Mouse (Mus musculus): ENCODE results near the gene Ccdc30. TPM values are rescaled to one million over a fixed set of nuclear protein-coding genes. Genes with fewer than 3 reads are reported as not detected.
A peak's percentile ranks its signal among the peaks of the same experiment; 100 is the strongest.
"Not testable (repeated sequence)": the region's sequence is repeated elsewhere in the genome, so short reads cannot be mapped to it uniquely, and the experiment has no call there.

The Ccdc30 gene
- total RNA-seq, 2 experiments from 2014 or later = not detected

DNA sequence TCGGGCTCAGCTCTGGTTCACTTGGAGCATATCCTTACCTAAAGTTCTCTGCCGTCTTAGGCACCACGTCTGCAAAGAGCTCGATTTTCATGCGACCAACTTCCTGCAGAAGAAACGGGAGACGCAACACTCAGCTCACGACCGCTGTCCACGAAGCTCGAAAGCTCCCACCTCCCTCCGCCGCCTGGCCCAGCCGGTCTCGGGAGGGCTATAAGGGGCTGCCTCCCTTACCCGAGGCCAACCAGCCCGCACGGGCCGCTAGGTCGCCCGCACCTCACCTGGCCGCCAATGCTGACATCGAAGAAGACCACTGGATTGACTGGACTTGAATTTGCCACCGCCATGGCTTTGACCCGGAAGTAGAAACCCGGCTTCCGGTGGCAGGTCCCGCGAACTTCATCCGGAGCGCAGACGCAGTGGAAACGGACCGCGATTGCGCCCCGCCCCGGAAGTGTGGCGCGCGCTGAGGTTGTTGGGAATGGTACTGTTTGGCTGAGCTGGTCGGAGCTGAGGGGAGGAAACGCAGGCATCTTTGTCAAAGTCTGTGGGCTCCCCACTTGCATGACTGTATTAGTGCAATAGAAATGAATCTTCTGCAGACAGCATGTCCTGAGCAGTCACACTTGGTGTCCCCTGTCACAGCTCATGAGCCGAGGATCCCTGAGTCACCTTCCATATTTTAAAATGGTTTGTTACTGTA, 95.0 kb downstream of the Ccdc30 start, which contains the start of gene Ppih:
Gene Ppih (minus strand): TSS at position 416 of the 700 bp plus-strand sequence.
- peak; percentile 99 for ATAC-seq (replicated peaks; ENCODE audit: poor library complexity, severe bottlenecking)

GRCm38 (mm10) chr4:119313756-119314155, 101.6 kb downstream of the Ccdc30 start:
- ATAC-seq (replicated peaks; ENCODE audit: poor library complexity, severe bottlenecking) = no peak

DNA sequence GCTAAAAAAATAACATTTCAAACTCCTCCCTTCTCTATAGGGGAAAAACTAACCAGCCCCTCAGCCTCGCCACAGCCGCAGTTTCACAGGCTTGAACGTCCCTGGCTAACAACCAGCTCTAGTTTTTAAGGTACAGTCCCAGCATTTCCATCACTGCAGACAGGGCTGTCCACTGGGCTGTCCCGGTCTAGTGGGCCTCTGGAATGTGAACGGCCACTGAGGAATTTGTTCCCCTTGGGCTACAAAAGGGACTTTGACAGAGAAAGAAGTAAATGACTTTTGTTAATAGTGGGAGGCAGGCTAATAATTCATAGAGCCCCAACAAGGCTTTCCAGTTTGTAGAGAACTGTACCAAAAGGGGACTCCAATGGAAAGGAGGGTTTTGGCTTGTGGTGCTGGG, 109.9 kb downstream of the Ccdc30 start:
- ATAC-seq (replicated peaks; ENCODE audit: poor library complexity, severe bottlenecking) = no peak

DNA sequence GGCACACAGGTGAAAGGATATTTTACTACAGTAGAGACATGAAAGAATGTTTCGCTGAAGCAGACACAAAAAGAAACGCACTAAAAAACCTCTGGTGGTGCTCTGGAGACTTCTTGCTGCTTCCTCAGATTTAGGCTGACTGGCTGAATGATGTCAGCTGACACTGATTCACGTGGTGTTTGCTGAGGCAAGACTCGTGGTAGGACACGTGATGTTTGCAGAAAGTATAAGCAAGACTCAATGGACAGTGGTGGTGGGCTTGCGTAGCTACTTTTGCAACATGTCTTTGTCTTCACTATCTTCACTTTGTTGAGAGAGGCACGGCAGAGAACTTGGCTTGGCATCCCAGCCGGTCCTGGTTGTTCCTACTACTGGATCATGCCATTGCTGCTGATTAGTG, 112.0 kb downstream of the Ccdc30 start:
- ATAC-seq (replicated peaks; ENCODE audit: poor library complexity, severe bottlenecking) = no peak

DNA sequence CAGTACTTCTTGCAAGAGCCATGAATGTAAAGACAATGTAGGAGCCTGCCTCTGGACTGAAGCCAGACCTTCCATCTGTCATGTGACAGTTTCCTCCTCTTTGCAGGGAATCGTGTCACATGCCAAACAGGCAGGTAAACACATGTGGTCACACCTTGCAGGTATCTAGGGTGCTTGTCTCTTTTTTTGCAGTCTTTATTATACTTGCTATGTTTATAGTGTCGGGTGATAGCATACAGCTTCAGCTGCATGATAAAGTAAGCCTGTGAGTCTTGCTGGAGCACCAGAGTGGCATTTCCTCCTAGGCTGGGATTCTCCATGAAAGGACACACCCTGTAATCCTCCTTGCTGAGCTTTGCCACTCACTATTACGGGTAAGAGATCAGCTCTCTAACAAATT, 113.5 kb downstream of the Ccdc30 start:
- no peak for ATAC-seq (replicated peaks; ENCODE audit: poor library complexity, severe bottlenecking)

- ATAC-seq (replicated peaks; ENCODE audit: poor library complexity, severe bottlenecking) = no peak
These were observed 114.6 kb downstream of the Ccdc30 start for GRCm38 (mm10) chr4:119300761-119301160.

DNA sequence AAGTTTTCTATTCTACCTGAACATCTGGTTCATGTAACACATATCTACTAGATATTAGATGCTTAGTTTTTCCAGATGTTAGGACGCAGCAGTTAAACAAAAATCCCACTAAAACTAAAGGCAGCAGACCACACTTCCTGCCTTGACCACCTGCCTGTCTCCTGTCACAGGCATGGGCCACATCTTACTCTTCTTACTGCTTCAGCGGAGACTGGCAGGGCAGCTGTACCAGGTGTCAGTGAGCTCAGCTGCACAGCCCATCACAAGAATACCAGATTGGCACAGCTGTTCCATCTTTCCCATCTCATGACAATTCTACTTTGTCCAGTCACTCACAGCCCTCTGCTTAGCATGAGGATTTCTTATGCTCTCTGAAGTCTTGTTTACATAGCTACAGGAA, 118.0 kb downstream of the Ccdc30 start:
- no peak for ATAC-seq (replicated peaks; ENCODE audit: poor library complexity, severe bottlenecking)

DNA sequence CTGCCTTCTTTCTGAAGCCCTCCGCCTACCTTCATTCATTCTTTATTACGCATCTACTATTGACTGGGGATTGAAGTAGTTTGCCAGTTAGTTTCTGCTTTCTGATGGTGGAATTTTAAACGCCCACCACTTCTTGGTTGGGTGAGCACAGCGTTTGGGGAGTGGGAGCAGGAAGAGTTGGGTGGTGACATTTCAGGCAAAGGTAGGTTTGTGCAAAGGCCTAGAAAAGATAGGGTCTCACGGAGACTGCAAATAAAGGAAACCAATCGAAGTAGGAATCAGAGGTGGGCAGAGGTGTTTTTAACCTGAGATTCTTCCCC, 120.2 kb downstream of the Ccdc30 start:
- no peak for ATAC-seq (replicated peaks; ENCODE audit: poor library complexity, severe bottlenecking)

DNA sequence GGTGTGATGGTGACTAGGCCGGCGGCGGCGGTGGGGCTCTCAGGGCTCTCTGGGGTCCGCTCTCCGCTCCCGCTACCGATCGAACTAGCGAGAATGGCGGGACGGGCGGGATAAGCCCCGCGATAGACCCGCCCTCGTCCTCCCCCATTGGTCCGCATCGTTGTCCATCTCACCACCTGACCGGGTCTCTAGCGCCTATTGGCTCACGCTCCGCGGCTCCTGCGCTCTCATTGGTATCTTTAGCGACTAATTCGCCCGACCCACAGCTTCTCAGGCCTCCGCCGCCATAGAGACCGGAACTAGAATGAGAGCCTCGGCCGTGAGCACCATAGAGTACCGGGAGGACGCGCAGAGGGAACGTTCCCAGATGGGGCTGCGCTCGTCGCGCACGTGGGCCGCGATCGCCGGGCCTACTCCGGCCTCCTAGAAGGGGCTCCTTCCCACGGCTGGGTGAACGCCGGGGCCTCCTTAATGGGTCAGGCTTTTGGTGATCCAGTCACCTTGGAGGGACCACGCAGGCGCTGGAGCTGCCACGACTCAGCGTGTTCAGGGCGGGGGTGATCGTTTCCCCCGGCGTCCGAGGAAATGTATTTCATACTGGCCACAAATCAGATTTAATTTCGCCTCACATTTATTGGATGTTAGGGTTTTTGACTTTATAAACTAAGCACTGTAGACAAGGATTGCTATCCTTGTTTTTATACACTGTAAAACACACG, 120.7 kb downstream of the Ccdc30 start, which contains the start of gene Ybx1:
Gene Ybx1 (minus strand): TSS at position 190 of the 719 bp plus-strand sequence.
- ATAC-seq (replicated peaks; ENCODE audit: poor library complexity, severe bottlenecking) = peak; percentile 94

DNA sequence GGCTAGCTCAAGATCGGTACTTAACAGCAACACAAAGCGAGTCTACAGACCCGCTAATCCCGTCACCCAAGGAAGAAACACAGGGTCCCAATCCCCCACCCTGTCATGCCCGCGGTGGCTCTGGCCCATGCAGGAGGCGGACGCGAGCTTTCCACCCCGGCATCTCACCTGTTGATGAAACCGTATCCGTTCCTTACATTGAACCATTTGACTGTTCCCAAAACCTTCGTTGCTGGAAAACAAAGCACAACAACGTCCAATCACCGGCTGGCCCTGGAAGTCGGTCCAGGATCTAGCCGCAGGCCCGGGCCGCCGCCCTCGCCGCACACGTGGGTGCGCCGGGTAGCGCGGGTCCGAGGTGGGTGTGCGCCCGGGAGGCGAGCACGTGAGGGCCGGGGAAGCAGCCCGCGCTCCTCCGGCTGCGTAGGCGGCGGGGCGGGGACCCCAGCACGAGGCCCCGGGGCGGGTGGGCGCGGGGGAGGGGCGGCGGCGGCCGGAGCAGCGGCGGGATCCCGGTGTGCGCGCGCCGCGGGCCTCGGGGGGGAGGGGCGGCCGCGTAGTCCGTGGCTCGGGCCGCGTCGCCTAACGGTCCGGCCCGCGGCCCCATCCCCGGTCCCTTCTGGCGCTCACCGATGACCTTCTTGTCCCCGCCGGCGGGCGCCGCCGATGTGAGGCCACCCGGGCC, 121.6 kb downstream of the Ccdc30 start:
- 0 out of 2 replicates have a peak, but pooled peaks have one; percentile 8 for ATAC-seq (replicated peaks; ENCODE audit: poor library complexity, severe bottlenecking)

DNA sequence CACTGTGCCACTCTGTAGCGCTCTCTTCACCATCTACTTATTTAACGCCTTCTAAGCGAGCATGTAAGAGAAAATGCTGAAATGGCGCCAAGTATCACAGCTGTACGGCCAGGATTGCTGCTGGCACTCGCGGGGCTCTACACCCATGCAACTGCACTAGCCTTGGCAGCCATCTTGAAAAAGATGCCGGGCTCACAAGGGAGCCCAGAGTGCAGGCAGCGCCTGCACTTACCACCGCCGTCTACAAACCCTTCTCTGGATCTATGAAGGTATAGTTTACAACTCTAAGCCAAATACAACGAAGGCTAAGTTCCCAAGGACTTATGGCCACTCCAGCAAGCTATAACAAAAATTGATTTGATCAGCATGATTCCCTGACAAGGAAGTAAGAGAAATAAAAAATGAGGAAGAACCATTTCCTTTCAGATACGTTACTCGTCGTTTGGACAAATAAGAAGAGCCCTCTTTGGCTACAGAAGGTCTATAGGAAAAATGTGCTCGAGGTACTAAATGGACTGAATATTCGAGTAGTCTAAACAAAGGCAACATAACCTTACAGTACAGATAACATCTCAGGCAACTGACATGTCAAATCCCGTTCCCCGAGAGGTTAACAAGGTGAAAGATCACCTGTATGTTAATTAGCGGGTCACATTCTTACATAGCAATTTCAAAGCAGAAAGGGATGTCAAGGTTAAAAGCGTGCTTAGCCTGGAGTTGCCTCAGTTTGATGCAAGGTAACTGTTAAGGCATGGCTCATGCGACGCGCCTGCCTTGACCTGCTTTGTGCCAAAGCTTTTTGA, 122.3 kb downstream of the Ccdc30 start:
- ATAC-seq (replicated peaks; ENCODE audit: poor library complexity, severe bottlenecking) = peak; percentile 33; the same call in 1 of the 2 replicates

GRCm38 (mm10) chr4:119291921-119292320, 123.4 kb downstream of the Ccdc30 start:
- no peak for ATAC-seq (replicated peaks; ENCODE audit: poor library complexity, severe bottlenecking)

DNA sequence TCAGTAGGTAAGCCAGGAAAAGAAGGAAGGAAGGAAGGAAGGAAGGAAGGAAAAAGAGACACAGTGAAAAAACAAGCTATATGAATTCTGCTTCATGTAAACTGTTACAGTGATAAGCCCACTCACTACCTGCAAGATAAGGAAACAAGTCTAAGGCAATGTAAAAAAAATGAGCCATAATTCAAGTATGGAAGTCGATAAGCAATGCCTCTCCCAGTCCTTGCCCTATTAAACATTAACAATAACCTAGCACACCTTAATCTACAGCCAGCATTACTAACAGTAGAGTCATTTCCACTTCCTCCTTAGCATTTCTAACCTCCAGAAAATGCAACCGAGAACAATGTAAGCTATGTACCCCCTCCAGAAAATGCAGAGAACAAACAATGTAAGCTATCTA, 130.0 kb downstream of the Ccdc30 start:
- no peak for ATAC-seq (replicated peaks; ENCODE audit: poor library complexity, severe bottlenecking)

- no peak for ATAC-seq (replicated peaks; ENCODE audit: poor library complexity, severe bottlenecking)
These were observed 130.5 kb downstream of the Ccdc30 start for GRCm38 (mm10) chr4:119284861-119285260.

DNA sequence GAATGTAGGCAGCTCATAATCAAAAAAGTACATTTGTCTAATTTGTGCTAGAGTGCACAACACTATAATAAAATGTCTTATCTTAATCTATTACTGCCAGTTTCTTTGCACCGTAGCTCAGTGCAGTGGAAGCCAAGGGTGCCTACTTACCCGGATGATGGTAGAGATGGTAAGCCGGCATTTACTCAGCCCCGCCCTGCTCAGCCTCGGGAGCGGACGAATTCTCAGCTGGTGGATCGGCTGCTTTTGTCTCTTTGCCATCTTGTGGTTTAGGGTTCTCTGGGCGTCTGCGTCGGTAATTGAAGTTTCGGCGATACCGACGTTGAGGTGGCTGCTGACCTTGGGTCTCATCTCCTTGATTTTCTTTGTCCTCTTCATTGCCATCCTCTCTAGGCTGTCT, 136.5 kb downstream of the Ccdc30 start:
- ATAC-seq (replicated peaks; ENCODE audit: poor library complexity, severe bottlenecking) = not testable (repeated sequence)

GRCm38 (mm10) chr4:119275726-119276125, 139.6 kb downstream of the Ccdc30 start:
- no peak for ATAC-seq (replicated peaks; ENCODE audit: poor library complexity, severe bottlenecking)

DNA sequence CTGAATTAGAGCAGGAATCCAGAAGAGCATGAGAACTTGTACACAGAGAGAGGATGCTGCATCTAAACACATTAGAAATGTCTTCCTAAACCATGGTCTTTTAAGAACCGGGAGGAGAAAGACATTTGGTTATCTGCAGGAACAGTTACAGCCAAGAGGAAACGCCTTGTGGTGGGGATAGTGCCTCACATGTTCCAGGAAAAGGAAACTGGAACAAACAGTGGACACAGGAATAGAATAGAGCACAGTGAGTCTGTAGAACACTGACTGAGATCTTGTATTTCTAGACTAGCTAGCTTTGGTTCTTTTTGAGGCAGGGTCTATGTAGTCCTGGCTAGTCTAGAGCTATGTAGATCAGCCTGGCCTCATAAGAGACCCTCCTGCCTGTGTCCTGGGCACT, 140.1 kb downstream of the Ccdc30 start:
- ATAC-seq (replicated peaks; ENCODE audit: poor library complexity, severe bottlenecking) = no peak

GRCm38 (mm10) chr4:119274627-119275026, 140.7 kb downstream of the Ccdc30 start:
- no peak for ATAC-seq (replicated peaks; ENCODE audit: poor library complexity, severe bottlenecking)
